Mouse (Mus musculus) heart, postnatal 0 days (tissue): ENCODE results near the gene Caprin2.

Experiments
- CTCF ChIP-seq: IDR thresholded peaks from 2 replicates; pipeline ENCODE4 v1.5.1; 2016; ENCODE audit warnings: antibody characterized with exemption, control low read depth, low read depth
- EP300 ChIP-seq: IDR thresholded peaks from 2 replicates; pipeline ENCODE4 v1.6.1; 2016; ENCODE audit warnings: antibody characterized with exemption, low read depth

DNA sequence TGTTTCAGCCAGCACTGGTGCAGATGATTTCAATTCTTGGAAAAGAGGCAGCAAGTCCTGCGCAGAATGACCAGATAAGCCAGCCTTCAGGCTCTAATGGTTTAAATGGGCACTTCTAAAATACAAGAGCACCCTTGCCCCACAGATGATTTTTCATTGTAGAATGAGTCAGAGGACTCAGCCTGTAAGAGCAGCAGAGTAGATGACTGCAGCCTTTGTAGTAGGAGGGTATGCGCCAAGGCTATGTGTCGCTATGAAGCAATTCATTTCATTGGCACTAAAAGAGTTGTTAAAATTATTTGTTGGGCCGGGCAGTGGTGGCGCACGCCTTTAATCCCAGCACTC is 442 bp upstream of the Caprin2 start:
- TF ChIP-seq CTCF (no peak), EP300 (no peak)
